Mouse (Mus musculus) hindbrain, embryonic 10.5 days (tissue): ENCODE data around the gene Stap1. TPM values are rescaled to one million over a fixed set of nuclear protein-coding genes. Genes with fewer than 3 reads are reported as not detected.

ENCODE experiments used
- DNase-seq: peaks from one replicate; pipeline ENCODE4 v3.0.0-alpha.2; 2017; ENCODE audit warnings: low spot score
- H3K27ac ChIP-seq: fragments of 300-500 bp; sonication (generic); 2 replicates; pipeline ENCODE4 v1.5.1; 2016; ENCODE audit warnings: mild to moderate bottlenecking, moderate library complexity
- H3K27me3 ChIP-seq: fragments of 300-500 bp; sonication (generic); 2 replicates; pipeline ENCODE4 v1.6.1; 2016; ENCODE audit warnings: mild to moderate bottlenecking; ENCODE audit not compliant: poor library complexity, insufficient read depth, severe bottlenecking
- H3K36me3 ChIP-seq: fragments of 300-500 bp; sonication (generic); 2 replicates; pipeline ENCODE4 v1.6.1; 2016; ENCODE audit warnings: mild to moderate bottlenecking, moderate library complexity
- H3K4me1 ChIP-seq: fragments of 300-500 bp; sonication (generic); replicated peaks from 2 replicates; pipeline ENCODE4 v1.6.1; 2016; ENCODE audit warnings: mild to moderate bottlenecking
- H3K4me3 ChIP-seq: fragments of 300-500 bp; sonication (generic); 2 replicates; pipeline ENCODE4 v1.5.1; 2016; ENCODE audit warnings: mild to moderate bottlenecking, moderate library complexity
- H3K9me3 ChIP-seq: fragments of 300-500 bp; sonication (generic); 2 replicates; pipeline ENCODE4 v1.6.1; 2016; ENCODE audit warnings: mild to moderate bottlenecking, moderate library complexity
- WGBS: fragments of 180-500 bp; shearing (Covaris S2); methylation state at CpG from one replicate; pipeline ENCODE4 v1.1.7; 2016; 5-methylcytosine and 5-hydroxymethylcytosine counted together
- polyA plus RNA-seq: library from polyadenylated mRNA; unstranded; fragments of >200 nt; fragmentation: Nextera tagmentation; extraction: Ambion mirVana; gene quantifications from 2 replicates; pipeline ENCODE4 v1.2.1, GENCODE M21; 2016

Stap1 gene
- polyA plus RNA-seq, 1 experiment from 2014 or later = 0.10 TPM

DNA sequence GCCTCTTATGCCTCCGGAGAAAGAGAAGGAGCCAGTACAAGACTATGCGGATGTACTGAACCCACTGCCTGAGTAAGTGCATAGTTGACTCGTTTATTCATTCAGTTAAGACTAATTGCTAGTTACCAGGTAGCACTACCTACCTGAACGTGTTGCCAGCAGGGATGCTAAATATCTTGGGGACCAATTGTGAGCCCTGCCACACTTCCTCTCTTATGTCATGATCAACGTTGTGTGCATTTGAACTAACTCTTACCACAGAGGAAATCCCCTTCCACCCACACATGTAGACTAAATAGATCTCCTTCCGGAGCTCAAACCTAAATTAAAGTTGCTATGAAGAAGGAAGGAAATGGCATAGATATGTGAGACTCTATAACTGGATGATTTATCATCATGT, 15.2 kb downstream of the Stap1 start:
- 86% methylated on average over 6 of the region's 6 CpGs for WGBS

DNA sequence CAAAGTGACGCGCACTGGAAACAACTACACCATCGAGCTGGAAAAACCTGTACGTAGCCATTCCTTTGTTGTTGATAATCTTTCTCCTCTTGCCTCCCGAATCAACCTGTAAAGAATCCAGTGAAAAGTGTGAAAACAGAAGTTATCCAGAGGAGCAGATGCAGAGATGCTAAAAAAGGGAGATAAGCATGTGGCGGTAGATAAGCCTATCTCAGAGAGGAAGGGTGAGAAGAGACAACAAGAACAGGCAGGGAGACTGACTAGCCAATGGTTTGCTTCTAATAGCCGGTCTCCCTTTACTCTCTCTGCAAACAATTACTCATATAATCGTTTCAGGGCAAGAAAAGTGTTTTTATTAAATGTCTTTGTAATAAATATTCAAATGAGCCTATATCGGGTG, 23.2 kb downstream of the Stap1 start:
- Histone ChIP-seq H3K27ac (no peak overlapping the region), H3K27me3 (no peaks in the 10 kb centered on the region), H3K4me3 (no peak overlapping the region), H3K4me1 (no peaks in the 10 kb centered on the region), H3K9me3 (no peaks in the 10 kb centered on the region), H3K36me3 (no peaks in the 10 kb centered on the region)
- no peak for DNase-seq
- WGBS = 86% methylated on average over 9 of the region's 9 CpGs

More for the DNA sequence above, 15.2 kb downstream of the Stap1 start:
- H3K9me3 ChIP-seq = no peaks in the 10 kb centered on the region
- H3K4me1 ChIP-seq = no peaks in the 10 kb centered on the region
- H3K4me3 ChIP-seq = no peak overlapping the region
- H3K27ac ChIP-seq = no peak overlapping the region
- no peaks in the 10 kb centered on the region for H3K27me3 ChIP-seq
- H3K36me3 ChIP-seq = no peaks in the 10 kb centered on the region
- DNase-seq = no peak

DNA sequence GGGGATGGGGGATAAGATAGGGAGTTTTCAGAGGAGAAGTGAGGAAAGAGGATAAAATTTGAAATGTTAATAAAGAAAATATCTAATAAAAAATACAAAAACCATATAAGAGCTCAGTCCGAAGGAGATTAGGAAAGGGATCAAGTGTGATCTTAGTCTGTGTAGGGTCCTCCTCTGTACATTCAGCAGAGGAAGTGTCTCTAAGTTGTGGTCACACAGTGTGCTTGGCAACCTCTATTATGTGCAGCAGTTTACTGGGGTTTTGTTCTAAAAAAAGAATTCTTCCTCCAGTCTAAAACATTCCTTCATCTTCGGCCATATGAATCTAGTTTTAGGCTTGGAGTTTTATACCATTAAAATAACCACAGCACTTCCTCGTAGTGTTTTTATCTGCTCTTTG, 27.4 kb downstream of the Stap1 start:
- 85% methylated on average over 3 of the region's 3 CpGs for WGBS
- H3K4me1 ChIP-seq = no peaks in the 10 kb centered on the region
- no peaks in the 10 kb centered on the region for H3K36me3 ChIP-seq
- H3K9me3 ChIP-seq = no peaks in the 10 kb centered on the region
- H3K27ac ChIP-seq = no peak overlapping the region
- no peak for DNase-seq
- no peaks in the 10 kb centered on the region for H3K27me3 ChIP-seq
- H3K4me3 ChIP-seq = no peak overlapping the region

DNA sequence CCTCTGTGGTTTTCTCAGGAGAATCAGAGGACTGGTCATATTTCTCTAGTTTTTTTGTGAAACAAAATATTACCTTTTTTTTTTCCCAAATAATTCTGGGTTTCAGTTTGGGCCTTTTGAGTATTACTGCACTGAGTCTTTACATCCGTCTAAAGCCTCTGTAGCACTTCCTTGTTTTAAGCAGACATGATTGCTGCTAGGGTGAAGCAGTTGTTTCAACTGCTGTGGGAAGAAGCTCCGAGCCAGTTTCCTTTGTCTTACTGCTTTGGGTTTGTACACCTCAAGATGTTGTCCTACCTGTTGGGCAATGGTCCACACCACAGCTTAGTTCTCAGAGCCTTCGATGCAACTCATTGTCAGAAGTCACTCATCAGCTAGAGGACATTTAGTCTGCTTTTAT, 29.1 kb downstream of the Stap1 start:
- Histone ChIP-seq H3K9me3 (no peaks in the 10 kb centered on the region), H3K4me3 (no peak overlapping the region), H3K27me3 (no peaks in the 10 kb centered on the region), H3K27ac (no peak overlapping the region), H3K36me3 (no peaks in the 10 kb centered on the region), H3K4me1 (no peaks in the 10 kb centered on the region)
- WGBS = 83% methylated on average over 3 of the region's 3 CpGs
- DNase-seq = no peak

DNA sequence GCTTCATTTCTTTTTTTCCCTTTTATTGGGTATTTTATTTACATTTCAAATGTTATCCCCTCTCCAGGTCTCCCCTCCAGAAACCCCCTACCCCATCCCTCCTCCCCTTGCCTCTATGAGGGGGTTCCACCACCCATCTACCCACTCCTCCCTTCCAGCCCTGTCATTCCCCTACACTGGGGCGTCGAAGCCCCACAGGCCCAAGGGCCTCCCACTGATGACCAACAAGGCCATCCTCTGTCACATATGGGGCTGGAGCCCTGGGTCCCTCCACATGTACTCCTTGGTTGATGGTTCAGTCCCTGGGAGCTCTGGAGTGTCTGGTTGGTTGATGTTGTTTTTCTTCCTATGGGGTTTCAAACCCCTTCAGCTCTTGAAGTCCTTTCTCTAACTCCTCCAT, 30.6 kb downstream of the Stap1 start:
- Histone ChIP-seq H3K36me3 (0 out of 2 replicates have a peak, but pooled peaks cover 3% of the 10 kb centered on the region), H3K9me3 (no peaks in the 10 kb centered on the region), H3K4me3 (no peak overlapping the region), H3K4me1 (no peaks in the 10 kb centered on the region), H3K27ac (no peak overlapping the region), H3K27me3 (no peaks in the 10 kb centered on the region)
- 98% methylated on average over 2 of the region's 2 CpGs for WGBS
- DNase-seq = no peak

DNA sequence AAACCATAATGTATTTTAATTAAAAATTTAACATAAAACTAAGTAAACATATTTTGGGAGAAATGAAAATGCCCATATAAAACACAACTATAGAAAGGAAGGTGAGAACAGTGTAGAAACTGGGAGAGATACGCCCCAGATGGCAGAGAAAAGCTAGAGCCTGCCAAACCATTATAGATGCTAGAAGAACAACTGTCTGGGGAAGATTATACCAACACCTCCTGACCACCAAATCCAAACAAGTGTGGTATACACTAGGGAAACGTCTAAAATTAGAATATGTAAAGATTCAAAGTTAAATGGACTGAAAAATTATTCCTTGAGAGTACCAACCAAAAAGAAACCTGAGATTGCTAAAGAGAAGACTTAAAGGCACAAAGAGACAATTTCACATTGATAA, 35.1 kb downstream of the Stap1 start:
- WGBS = 85% methylated on average over 2 of the region's 2 CpGs
- no peak overlapping the region for H3K27ac ChIP-seq

DNA sequence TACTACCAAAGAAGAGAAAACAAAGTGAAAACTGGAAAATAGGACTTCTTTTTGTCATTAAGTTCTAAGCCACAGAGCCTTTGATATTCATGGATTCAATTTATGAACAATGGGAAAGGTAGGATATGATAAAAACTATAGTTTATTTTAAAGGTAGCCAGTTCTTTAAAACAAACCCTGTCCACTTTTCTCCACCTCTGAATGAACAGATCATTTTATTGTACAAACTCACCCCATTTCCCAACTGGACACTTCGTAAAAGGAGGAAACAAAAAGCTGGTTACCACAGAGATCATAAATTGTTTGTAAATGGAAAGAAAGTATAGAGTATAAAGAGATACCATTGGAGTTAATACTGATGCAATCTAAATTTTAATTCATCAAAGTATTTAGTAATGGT, 39.5 kb downstream of the Stap1 start:
- no peak for DNase-seq
- Histone ChIP-seq H3K36me3 (peaks cover 31% of the 10 kb centered on the region), H3K27me3 (no peaks in the 10 kb centered on the region), H3K4me3 (no peak overlapping the region), H3K4me1 (no peaks in the 10 kb centered on the region), H3K27ac (no peak overlapping the region), H3K9me3 (no peaks in the 10 kb centered on the region)
- 88% methylated on average over 1 of the region's 1 CpGs for WGBS

More for the DNA sequence above, 35.1 kb downstream of the Stap1 start:
- H3K9me3 ChIP-seq = no peaks in the 10 kb centered on the region
- no peaks in the 10 kb centered on the region for H3K27me3 ChIP-seq
- H3K4me3 ChIP-seq = no peak overlapping the region
- H3K36me3 ChIP-seq = peaks cover 15% of the 10 kb centered on the region
- no peaks in the 10 kb centered on the region for H3K4me1 ChIP-seq
- DNase-seq = no peak

DNA sequence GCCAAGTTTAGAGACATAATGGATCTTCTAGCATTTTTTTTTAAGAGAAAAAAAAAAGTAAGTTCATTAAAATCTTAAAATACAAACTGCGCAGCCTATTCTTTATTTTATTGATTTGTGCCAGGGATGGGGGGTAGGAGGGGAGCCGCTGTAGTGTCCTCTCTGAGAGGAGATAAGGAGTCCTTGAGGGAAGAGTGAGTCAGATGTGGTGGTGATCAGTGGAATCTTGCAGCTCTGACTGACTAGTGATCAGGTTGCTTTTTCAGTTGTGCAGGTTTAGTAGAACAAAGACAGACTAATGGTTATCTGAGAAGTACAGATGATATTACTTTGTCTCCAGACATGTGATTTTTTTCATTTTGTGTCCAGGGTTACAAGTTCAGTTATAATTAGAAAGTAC, 41.5 kb downstream of the Stap1 start:
- Histone ChIP-seq H3K27ac (no peak overlapping the region), H3K27me3 (no peaks in the 10 kb centered on the region), H3K36me3 (peaks cover 28% of the 10 kb centered on the region), H3K4me3 (no peak overlapping the region), H3K4me1 (no peaks in the 10 kb centered on the region), H3K9me3 (no peaks in the 10 kb centered on the region)
- no peak for DNase-seq
- WGBS = 89% methylated on average over 2 of the region's 2 CpGs

DNA sequence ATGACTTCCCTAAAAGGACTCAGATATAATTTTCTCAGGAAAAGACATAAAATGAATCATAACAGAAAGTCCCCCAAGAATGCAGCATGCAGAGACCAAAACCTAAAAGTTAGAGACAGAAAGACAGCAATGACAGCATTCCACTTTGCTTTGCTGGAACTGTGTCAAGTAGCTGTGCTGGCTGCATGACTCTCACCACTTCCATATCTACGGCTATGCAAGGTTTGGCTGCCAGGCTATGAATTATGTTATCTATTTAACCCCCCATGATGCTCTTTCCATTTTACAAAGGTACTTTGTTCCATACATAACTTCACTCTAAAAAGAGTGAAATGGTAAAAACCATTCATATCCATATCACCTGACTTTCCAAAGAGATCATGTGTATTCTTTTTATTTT, 42.5 kb downstream of the Stap1 start:
- H3K27me3 ChIP-seq = no peaks in the 10 kb centered on the region
- DNase-seq = no peak
- 92% methylated on average over 1 of the region's 1 CpGs for WGBS

DNA sequence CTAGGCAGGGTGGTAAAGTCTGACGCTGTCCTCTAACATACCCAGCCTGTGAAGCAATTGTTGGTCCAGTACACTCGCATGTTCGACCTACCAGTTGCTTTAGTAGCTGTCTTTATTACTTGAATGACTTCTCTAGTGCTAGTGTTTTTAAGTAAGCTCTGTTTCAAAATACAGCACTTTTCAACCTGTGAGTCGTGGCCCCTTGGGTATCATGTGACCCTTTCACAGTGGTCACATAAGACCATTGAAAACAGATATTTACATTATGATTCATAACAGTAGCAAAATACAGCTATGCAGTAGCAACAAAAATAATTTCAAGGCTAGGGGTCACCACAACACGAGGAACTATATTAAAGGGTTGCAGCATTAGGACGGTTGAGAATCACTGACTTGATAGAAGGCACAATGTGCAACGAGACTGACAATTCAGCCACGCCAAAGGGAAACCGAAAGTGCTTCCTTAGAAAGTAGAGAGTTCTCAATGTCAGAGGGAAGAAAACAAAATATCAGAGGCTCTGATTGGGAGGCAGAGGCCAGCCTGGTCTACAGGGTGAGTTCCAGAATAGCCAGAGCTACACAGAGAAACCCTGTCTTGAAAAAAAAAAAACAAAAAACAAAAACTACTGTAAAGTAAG, 47.0 kb downstream of the Stap1 start:
- H3K4me3 ChIP-seq = no peak overlapping the region
- H3K4me1 ChIP-seq = no peaks in the 10 kb centered on the region
- H3K36me3 ChIP-seq = peaks cover 45% of the 10 kb centered on the region
- DNase-seq = no peak
- no peaks in the 10 kb centered on the region for H3K27me3 ChIP-seq
- no peak overlapping the region for H3K27ac ChIP-seq
- 91% methylated on average over 9 of the region's 9 CpGs for WGBS
- no peaks in the 10 kb centered on the region for H3K9me3 ChIP-seq

More for the DNA sequence above, 42.5 kb downstream of the Stap1 start:
- Histone ChIP-seq H3K4me1 (no peaks in the 10 kb centered on the region), H3K4me3 (no peak overlapping the region), H3K9me3 (no peaks in the 10 kb centered on the region), H3K27ac (no peak overlapping the region), H3K36me3 (peaks cover 34% of the 10 kb centered on the region)

DNA sequence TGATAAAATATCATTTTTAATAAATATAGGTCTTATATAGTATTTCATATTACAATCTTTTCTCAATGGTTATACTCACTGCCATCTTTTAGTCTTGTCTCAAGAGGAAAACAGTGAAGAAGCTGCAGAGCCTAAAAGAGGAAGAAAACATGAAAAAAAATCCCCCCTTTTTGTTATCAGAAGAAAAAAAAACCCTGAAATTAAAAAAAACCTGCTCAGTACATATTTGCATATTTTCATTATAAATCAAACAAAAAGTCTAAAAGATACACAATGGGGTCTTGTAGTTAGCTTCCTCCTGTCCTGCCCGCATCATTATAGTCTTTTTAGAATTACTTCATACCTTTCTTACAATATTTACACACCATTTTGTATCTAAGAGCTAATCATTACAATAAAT, 57.2 kb downstream of the Stap1 start:
- no peak overlapping the region for H3K4me3 ChIP-seq
- no peak overlapping the region for H3K27ac ChIP-seq
- peaks cover 70% of the 10 kb centered on the region for H3K36me3 ChIP-seq
- 94% methylated on average over 1 of the region's 1 CpGs for WGBS
- no peaks in the 10 kb centered on the region for H3K27me3 ChIP-seq
- DNase-seq = no peak
- H3K9me3 ChIP-seq = no peaks in the 10 kb centered on the region
- no peaks in the 10 kb centered on the region for H3K4me1 ChIP-seq

DNA sequence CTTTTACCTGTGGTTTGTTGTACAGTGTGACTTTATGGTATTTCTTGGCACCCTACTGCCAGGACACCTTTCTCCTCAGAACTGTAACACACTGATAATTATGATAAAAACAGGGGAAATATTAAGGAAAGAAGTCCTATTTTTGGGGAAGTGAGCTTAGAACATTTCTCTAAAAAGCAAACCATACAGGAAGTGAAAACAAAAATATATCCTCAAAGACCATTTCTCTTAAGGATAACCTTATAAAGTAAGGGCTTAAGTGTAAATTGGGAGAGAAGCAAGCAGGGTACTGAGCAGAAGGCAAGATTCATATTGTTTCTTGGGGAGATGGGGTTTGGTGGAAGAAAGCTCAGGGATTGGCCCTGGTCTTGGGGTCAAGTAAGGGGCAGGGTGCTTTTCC, 58.3 kb downstream of the Stap1 start:
- no peak overlapping the region for H3K27ac ChIP-seq
- no peak for DNase-seq

More for the DNA sequence above, 58.3 kb downstream of the Stap1 start:
- Histone ChIP-seq H3K9me3 (no peaks in the 10 kb centered on the region), H3K4me1 (no peaks in the 10 kb centered on the region), H3K27me3 (no peaks in the 10 kb centered on the region), H3K4me3 (no peak overlapping the region), H3K36me3 (peaks cover 66% of the 10 kb centered on the region)
